Mouse (Mus musculus) cerebral cortex, adult 2 months (tissue): ENCODE data around the gene Zfp418.

Experiments used
- WGBS: fragments of 180-500 bp; shearing (Covaris S2); methylation state at CpG from one replicate; pipeline ENCODE4 v1.1.7; 2018; 5-methylcytosine and 5-hydroxymethylcytosine counted together

Zfp418 gene

DNA sequence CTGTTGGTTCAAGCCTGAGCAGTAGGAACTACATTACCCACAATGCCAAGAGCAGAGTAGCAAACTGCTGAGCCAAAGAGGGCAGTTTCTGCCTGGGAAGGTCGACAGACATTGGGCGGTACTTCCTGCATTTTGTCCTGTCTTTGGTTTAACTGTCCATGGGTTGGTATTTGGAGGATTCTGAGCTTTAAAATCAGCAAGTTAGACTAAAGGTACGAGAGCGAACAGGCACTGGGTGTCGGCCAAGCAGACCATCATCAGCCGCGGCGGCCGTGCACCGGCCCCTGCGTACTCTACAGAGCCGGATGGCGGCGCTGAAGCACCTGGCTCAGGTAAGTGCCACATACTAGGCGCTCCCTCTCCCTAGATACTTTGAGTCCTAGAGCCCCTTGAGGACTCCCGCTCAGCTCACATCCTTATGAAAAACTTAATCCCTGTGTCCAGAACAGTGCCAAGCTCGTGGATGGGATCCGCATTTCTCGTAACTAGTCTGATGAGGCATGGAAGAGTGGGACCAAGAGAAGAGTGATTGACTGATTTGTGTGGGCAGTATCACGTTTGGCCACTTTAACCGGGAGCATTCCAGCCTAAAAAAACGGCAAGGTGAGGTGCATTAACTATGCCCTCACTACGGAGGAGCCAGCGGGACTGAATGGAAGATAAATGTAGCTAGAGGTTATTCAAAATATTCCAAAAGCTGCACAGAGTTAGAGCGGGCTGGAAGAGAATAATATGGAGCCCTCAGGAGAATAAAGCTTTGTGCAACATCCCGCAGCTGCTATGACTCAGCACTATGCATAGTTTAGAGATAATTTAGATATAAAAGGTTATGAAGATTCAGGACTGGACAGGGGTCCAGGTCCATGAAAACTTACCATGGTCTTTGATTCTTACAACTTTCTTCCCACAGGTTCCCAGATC is at the start of gene Zfp418:
Gene Zfp418, plus strand, starts transcription at position 104 of the 921 bp plus-strand sequence.
- under 1% methylated on average over 26 of the region's 26 CpGs for WGBS

DNA sequence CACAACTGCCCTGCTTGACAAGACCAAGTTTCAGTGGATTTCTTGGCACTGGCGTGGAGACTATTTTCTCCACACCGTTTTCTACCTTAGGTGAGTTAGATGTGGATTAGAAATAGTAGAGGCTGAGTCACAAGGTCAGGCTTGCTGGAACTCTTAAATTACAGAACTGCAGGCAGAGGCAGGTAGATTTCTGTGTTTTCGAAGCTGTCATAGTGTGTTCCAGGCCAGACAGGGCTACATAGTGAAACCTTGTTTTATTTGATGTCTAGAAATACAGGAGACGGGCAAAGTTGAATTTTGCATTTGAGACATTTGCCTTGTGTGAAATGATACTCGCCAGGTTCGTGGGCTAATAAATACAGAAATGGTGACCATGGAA is 49.5 kb upstream of the Zfp418 start:
- WGBS: 49% methylated on average over 6 of the region's 6 CpGs

GRCm38 (mm10) chr7:7130491-7131124 is 40.5 kb upstream of the Zfp418 start:
- 95% methylated on average over 15 of the region's 15 CpGs for WGBS

- whole genome bisulfite sequencing: 66% methylated on average over 8 of the region's 8 CpGs
These were observed 38.4 kb upstream of the Zfp418 start for GRCm38 (mm10) chr7:7132751-7133150.

DNA sequence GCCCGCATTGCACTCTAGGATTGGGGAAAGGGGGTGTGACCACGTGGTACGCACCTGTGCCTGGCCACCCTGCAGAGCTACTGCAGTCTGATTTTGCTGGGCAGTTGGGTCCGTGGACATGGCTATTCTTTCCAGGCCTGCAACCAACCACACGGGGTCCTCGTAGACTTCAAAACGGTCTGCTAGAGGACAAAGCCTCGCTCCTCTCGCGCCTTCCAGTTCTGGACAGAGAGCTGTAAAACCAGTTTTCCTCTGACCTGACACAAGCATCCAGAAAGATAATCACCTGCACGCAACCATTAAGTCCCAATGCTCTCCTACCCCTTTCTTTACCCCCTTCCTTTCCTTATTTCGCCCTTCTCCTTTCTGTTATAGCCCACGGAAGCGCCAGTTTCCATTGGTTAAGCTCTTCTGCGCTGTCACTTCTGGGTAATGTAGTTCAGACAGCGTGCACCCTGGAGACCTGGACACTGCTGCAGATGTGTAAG is 34.7 kb upstream of the Zfp418 start, which contains the start of gene Zfp773:
Gene Zfp773, minus strand, starts transcription at position 377 of the 488 bp plus-strand sequence.
- WGBS: 2% methylated on average over 16 of the region's 16 CpGs

- 94% methylated on average over 1 of the region's 1 CpGs for WGBS
These were observed 26.9 kb upstream of the Zfp418 start for GRCm38 (mm10) chr7:7144215-7144614.

GRCm38 (mm10) chr7:7145991-7146608 is 25.0 kb upstream of the Zfp418 start:
- WGBS: 90% methylated on average over 15 of the region's 15 CpGs

- 95% methylated on average over 1 of the region's 1 CpGs for WGBS
These were observed 14.8 kb downstream of the Zfp418 start for GRCm38 (mm10) chr7:7185897-7186296.

GRCm38 (mm10) chr7:7187417-7188190 is 16.5 kb downstream of the Zfp418 start:
- WGBS: 27% methylated on average over 13 of the region's 13 CpGs

DNA sequence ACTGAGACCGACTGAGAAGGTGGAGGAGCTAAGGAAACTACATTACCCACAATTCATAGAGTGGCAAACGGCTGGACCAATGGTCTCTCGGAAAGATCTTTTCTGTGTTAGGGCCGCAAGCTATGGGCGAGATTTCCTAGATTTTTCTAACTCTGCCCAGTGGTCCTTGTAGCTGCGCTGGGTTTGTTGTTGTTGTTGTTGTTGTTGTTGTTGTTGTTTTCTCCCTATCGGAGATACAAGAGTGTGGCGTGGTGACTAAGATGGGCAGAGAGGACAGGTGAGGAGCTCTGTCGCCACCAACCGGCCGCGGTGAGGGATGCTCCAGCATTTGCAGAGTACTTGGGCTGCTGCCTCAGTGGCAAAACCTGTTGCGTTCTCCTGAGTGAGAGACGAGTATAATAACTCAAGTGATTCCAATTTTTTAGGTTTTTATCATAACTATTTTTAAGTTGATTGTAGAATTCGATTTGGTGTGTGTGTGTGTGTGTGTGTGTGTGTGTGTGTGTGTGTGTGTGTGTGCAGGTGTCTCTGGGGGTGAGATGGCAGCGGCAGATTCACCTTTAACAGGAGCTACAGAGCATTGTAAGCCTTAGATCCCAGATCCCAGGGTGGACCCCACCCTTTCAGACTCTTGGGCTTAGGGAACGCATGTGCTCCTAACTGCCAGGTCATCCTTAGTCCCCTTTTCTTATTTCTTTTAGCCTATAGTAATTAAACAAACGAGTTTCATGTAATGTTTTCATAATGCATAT is 17.2 kb downstream of the Zfp418 start:
- WGBS: 11% methylated on average over 18 of the region's 18 CpGs

GRCm38 (mm10) chr7:7209313-7210151 is 38.4 kb downstream of the Zfp418 start, which contains the start of gene Zfp772:
TSS of gene Zfp772 (minus strand) at chr7:7209998.
- WGBS: 2% methylated on average over 24 of the region's 24 CpGs
